Mouse (Mus musculus): ENCODE data around the gene Plxnd1.

Gene Plxnd1

GRCm38 (mm10) chr6:115915601-115916445 is 79.0 kb downstream of the Plxnd1 start:
- no peak for DNase-seq (ENCODE audit: low spot score)

DNA sequence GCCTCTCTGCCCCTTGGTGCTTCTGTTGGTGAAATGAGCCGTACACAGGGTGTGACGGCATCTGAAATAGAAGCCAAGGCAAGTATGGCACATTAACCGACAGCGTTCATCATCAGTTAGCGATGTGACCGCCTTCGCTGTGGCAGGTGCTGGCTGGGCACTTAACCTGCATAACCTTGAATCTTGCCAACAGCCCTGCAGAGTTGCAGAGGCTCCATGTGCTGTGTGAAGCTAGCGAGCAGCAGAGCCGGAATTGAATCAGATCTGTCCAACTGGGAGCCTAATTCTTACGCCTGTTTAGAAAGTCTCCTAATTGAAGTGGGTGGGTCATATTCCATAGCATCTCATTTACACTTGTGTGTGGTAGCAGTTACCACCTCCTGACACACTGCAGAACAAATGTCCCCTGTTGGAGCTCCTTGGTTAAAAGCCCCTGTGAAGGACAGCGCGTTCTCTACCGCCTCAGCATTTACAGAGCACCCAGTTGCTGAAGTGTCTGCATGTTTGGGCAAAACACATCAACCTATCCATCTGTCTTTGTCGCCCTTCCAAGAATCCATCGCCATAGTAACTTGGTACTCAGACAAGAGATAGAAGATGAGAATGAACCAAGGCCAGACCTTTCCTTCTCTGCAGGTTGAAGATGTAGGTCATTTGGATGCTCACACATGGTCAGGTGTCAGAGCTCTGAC is 80.1 kb downstream of the Plxnd1 start:
- no peak for DNase-seq (ENCODE audit: low spot score)

DNA sequence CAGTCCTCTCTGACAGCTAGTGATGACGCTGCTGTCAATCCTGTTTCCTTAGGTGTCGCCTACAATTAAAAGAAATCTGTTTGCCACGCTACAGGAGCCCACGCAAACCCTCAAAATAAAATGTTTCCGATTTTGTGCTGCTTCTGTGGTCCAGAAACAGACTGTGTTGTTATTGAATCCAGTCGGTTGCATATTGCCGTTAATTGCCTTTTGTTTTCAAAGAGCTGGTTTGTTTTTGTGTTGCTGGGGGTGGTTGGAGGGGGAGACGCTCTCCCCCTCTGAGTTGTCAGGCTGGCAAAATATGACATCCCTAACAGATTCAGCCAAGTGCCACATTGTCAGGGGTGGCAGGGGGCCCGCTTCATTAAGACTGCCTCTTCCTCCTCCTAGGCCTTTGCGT is 81.3 kb downstream of the Plxnd1 start:
- no peak for DNase-seq (ENCODE audit: low spot score)

DNA sequence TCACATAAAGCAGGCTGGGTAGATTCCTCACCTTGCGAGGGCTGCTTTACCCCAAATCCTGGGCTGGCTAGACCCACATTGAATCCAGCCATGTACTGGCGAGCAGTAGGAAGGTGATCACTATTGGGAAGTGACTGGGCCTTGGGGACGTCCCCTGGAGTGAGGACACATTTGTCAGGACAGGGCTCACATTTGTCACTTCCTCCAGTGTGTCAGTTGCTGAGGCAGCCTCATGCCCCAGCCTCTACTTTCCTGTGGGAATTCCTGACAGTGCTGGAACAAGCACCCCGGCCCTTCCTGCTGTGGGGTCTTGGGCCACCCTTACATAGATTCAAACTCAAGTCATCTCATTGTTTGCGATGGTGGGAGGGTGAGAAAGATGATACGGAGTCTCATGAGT is 83.0 kb downstream of the Plxnd1 start:
- no peak for DNase-seq (ENCODE audit: low spot score)

GRCm38 (mm10) chr6:115909940-115910339 is 84.9 kb downstream of the Plxnd1 start:
- peak; percentile 40 for DNase-seq (ENCODE audit: low spot score)

- DNase-seq (ENCODE audit: low spot score): no peak
These were observed 85.8 kb downstream of the Plxnd1 start for GRCm38 (mm10) chr6:115909052-115909451.

- DNase-seq (ENCODE audit: low spot score): peak; percentile 39
These were observed 86.3 kb downstream of the Plxnd1 start for GRCm38 (mm10) chr6:115908421-115908982.

DNA sequence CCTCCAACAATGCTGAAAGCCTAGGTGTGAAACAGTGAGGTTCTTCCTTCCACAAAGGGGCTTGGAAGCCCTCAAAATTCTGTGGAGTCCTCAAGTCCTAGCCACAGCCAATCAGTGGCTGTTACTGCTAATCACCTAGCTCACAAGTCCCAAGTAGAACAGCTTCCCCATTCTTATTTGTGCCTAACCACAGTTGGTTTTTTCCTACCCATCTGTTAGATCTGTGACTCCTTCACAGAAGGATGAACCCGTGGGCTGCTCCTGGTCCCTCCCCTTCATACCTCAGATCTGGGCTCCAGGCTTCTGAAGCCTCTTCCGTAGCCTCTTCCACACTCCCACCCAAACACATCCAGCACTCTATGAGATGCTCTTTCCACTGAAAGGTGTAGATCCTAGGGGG is 87.9 kb downstream of the Plxnd1 start:
- no peak for DNase-seq (ENCODE audit: low spot score)

DNA sequence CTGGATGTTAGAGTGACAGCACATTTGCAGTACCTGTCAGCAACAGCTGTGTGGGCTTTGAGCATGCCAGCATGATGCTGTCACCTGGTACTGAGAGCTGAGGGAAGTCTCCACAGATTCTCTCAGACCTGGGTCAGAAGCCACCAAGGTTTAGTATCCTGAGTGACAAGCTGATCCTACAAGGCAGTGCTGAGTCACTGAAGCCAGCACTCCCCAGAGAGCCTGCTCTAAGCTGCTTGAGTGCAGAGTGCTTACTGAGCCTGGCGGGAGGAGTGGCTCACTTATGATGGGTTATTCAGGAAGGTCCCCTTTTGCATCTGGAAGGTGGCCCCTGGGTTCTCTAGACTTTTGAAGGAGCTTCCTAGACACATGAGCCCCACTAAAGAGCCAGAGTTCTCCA is 88.3 kb downstream of the Plxnd1 start:
- no peak for DNase-seq (ENCODE audit: low spot score)

DNA sequence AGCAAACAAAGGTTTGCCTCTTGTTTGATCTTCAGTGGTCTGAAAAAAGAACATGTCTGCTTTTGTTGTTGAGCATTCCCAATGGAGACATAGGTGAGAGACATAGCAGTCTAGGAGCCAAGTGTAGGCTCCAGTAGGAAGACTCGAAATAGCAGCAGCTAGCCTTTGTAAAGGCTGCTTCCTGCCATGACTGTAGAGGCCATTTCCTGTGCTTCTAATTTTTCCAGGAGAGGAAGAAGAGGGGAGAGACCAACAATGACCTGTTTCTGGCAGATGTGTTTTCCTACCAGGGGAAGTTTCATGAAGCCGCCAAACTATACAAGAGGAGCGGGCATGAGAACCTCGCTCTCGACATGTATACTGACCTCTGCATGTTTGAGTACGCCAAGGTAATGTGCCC is 89.2 kb downstream of the Plxnd1 start:
- DNase-seq (ENCODE audit: low spot score): no peak

Measured in embryo, embryonic 10 days (tissue).